Mouse (Mus musculus) retina, adult 2 months (tissue): ENCODE measurements at regions not wholly inside any gene's neighbourhood (a gene's known extent, or its start where the extent isn't known, plus 50 kb on each side); places are given as distances from the start of the nearest gene placed in this dataset.
A peak's percentile ranks its signal among the peaks of the same experiment; 100 is the strongest.

Source experiments
- DNase-seq: peaks from one replicate; pipeline ENCODE4 v3.0.0-alpha.2; 2012; ENCODE audit warnings: low read depth, low spot score

DNA sequence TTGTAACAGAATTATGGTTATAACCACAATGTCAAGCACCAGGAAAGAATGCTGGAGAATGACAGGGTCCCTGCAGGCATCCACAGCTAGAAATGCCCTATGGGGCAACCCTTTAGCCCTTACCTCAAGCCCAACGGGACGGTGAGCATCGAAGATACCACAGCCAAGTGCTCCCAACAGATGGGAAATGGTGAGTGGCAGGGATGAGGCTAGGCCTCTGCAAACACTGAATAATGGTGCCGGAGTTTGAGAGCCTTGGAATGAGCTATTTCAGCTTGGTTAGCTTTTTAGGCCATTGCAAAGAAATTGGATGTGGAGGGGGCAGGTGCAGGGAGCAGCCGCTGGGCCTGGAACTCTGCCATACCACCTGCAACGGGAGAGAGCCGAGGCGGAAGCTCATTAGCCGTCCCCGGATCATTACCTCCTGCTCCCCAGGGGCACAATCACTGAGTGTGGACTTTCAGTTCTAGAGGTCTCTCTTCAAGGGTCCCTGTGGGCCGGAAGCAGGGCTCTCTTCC, 117.9 kb downstream of the Usp31 start:
- DNase-seq = no peak

DNA sequence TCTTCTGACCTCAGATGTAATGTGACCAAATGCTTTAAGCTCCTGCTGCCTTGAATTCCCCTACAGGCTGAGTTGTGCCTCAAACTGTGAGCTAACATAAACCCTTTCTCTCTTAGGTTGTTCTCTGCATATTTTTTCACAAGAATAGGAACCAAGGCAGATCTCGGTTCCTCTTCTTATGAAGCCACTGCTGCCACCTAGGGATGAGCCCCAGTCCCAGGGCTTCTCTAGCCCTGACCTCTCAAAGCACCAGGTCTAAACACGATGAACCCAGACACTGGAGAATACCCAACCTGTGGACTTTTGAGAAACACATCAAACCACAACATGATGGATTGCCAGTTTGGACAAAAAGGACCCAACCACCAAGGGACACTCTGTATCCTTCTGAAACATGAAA, 119.3 kb downstream of the Usp31 start:
- DNase-seq = no peak

DNA sequence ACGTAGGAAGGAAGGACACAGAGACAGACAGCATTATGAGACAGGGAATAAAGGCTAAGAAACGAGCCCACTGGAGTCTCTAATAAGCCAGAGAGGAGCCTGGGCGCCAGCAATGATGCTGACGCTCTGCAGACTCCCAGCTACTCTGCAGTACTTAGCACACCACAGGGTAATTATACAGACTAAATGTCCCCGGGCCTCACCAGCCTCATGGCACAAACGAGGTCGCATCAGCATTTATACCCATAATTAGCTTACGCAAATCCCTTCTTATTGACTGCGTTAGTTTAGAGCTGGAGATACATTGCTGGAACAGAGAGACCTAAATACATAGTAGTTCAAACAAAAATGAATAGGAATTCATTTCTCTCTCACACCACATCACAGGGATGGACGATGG, 121.3 kb downstream of the Usp31 start:
- peak; percentile 66 for DNase-seq

DNA sequence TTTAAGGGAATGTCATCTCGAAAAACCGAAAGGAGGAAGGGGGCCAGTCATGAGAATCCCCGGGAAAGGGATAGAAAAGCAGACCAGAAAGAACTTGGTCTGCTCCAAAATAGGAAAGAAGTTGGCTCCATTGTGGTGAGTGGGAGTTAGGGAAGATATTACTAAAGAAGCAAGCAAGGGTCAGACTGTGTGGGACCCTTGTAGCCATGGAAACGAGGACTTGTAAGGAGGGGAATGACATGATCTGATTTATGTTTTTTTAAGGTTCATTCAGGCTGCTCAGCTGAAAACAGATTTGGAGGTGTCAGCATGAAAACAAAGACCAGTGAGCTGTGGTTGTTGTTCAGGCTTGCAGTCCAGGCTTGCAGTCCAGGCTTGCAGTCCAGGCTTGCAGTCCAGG, 127.6 kb downstream of the Usp31 start:
- DNase-seq = no peak

DNA sequence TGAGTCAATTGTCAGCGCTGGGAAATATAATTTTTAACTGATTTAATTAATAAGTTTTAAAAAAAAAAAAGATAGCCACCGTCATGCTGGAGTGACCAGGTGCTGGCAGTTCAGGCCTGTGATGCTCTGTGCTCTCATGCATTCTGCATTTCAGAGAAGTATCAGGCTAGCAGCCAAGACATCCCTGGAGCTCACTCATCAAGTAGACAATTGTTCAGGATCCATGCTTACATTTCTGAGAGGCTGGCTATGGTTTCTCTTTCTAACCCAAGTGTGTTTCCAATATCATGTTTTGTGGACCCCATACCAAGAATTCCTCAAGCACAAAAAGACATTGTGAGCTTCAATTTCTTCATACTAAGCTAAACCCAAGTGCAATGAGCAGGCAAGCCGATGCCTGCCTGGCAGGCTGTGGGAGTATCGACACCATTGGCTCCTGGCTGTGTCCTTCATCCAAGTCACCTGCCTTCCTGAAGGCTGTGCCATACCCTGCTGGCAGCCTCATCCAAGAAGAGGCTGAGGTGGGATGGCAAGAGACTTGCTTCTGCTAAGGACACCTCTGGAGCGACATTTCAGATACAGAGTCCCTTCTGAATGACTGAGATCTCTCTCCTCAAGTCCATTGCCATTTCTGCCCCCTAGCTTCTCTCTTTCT, 134.2 kb downstream of the Usp31 start:
- no peak for DNase-seq

DNA sequence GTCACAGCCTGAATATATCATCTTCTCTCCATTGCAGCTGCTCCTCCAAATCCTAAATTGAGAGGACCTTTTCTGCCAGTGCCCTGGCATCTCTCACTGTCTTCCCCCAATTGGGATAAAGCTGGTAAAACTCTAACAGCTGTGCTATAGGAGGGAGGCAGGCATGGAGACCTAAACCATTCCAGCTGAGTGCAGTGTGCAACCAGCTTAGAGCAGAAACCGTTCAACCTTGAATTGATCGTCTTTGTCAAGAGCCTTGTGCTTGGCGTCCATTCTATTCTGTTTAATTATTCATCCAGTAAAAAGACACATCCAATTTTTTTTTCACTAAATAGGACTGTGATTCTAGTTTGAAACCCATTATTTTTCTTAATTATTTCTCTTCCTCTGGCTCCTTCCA, 135.3 kb downstream of the Usp31 start:
- no peak for DNase-seq

DNA sequence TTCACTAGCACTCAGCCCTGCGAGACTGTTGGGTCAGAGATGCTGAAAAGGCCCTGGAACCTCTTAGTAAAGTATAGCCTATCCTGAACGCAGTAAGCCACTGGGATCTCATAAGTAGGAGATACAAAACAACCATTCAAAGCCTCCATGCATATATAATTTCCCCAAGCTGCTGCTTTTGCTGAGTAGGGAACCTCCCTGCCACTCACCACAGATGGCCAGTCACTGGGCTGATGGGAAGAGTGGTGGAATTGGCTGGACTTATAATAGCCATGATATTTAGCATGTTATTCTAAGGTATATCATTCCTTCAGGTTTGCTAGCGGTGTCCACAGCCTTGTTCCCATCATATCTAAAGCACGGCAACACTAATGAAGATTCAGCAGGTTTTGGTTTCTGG, 135.8 kb downstream of the Usp31 start:
- DNase-seq = no peak

DNA sequence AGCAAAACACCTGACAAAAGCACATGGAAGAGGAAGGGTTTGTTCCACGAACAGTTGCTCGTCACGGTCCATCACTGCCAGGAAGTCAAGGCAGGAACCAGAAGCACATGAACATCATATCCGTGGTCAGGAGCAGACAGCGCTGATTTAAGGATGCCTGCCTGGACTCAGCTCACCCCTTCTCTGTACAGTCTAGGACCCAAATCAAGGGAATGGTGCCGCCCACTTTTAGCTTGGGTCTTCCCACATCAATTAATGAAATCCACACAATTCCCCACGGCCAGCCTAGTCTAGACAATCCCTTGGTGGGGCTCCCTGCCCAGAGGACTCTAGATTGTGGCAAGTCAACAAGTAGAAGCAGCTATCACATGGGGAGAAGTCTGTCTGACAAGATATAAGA, 137.8 kb downstream of the Usp31 start:
- DNase-seq = no peak

DNA sequence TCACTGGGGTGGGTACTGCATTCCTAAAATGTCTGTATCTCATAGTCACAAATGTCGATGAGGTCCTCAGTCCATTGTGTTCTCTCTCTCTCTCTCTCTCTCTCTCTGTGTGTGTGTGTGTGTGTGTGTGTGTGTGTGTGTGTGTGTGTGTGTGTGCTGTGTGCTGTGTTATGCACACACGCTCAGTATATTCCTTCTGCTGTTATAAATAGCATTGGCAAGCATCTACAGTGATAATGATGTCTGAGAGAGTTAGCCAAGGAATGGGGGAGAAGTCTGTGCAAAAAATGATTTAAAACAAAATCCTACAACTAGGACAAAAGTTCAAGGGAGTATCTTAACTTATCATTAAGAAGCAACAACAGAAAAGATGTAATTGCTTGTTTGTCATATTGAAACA, 139.0 kb downstream of the Usp31 start:
- DNase-seq = no peak

DNA sequence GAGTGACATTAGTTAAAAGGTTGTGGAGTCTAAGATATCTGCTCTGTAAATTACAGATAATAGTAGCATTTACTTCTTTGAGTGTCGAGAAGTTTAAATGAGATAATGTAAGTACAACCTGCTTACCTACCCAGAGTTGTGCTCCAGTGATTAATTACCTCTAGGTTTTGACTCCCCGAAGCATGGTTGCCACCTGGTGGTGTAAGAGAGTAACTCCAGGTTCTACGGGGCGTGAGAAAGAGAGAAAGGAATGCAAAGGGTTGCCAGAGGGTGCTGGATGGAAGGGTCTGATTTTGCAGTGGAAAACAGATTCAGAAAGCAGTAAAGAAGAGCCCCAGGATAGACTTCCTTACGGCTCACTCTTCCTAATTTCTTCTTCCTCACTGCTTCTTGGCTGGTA, 143.5 kb downstream of the Usp31 start:
- DNase-seq = no peak

DNA sequence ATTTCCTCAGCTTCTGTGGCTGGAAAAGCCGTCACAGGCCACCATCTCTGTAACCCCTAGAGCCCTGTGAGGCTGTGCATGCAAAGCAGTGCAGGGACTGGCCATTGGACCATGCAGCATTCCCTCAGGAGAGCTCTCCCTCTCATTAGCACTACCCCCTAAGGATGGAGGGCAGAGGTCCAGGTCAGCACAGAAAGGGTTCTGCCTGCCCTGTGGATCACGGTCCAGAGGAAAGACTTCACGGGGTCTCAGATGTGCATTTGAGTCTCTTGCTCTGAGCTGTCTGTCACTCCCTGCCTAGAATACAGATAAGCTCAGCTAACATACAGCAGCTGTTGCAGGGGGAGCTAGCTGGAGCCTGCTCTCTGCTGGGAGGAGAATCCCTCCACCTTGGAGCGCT, 151.6 kb downstream of the Usp31 start:
- DNase-seq = no peak
